Comparison of ENCODE assay signal across 8 mouse cellular contexts in genomic region chr7:4502421-4503090, GRCm38 (mm10). TPM values are rescaled to one million over a fixed set of nuclear protein-coding genes. Genes with fewer than 3 reads are reported as not detected.
DNase-seq lines count a peak whose midpoint lies in the region; ATAC-seq and TF ChIP-seq lines count a peak whose summit lies in the region.

No protein-coding gene starts in this region.

- no peaks in the 10 kb centered on the region for H3K36me3 ChIP-seq in lung, embryonic 14.5 days (ENCODE audit: insufficient read depth)
- H3K36me3 ChIP-seq in stomach, embryonic 16.5 days (ENCODE audit: control insufficient read depth, insufficient read depth, low read length), result no peaks in the 10 kb centered on the region

- H3K9ac ChIP-seq in lung, embryonic 14.5 days, result peak overlapping the region; percentile 92; the same call in 1 of the 2 replicates
- H3K9ac ChIP-seq in stomach, embryonic 16.5 days (ENCODE audit: low read length), result peak overlapping the region; percentile 96; the same call in 1 of the 2 replicates

- peak overlapping the region; percentile 87 for H3K4me3 ChIP-seq in lung, embryonic 14.5 days (ENCODE audit: low read depth, low read length)
- H3K4me3 ChIP-seq in stomach, embryonic 16.5 days (replicated peaks; ENCODE audit: low read length), result peak overlapping the region; percentile 72

- H3K4me1 ChIP-seq in lung, embryonic 14.5 days (ENCODE audit: insufficient read depth), result peaks cover 12% of the 10 kb centered on the region
- H3K4me1 ChIP-seq in stomach, embryonic 16.5 days (ENCODE audit: control insufficient read depth, insufficient read depth, low read length), result peaks cover 25% of the 10 kb centered on the region

- 13% methylated on average over 14 of the region's 14 CpGs for WGBS in lung, embryonic 14.5 days
- WGBS in stomach, embryonic 16.5 days, result 10% methylated on average over 14 of the region's 14 CpGs

- no peaks in the 10 kb centered on the region for H3K9me3 ChIP-seq in lung, embryonic 14.5 days (ENCODE audit: low read depth, low read length)
- H3K9me3 ChIP-seq in stomach, embryonic 16.5 days (replicated peaks; ENCODE audit: control insufficient read depth, low read length), result no peaks in the 10 kb centered on the region

- peak overlapping the region; percentile 80 for H3K4me2 ChIP-seq in lung, embryonic 14.5 days
- H3K4me2 ChIP-seq in stomach, embryonic 16.5 days (ENCODE audit: low read depth, low read length), result peak overlapping the region; percentile 62

- peak; percentile 32 to 34 for DNase-seq in gastrocnemius, adult 8-10 months (ENCODE audit: low spot score in 2 of 2)
- no peak for DNase-seq in gastrocnemius, postnatal 4 days (ENCODE audit: low spot score in 2 of 2)
- DNase-seq in CD4-positive helper T cell, adult 2 months (ENCODE audit: low read depth, low spot score), result peak; percentile 19
- peak; percentile 78 for DNase-seq in c-Kit-positive CD71-positive TER-119-positive erythroid progenitor cells, embryonic 14.5 days (ENCODE audit: low spot score)
- DNase-seq in frontal cortex, adult 2 months (ENCODE audit: extremely low spot score in 1 of 2, low spot score in 1 of 2), result peak; percentile 85 to 87
- peak; percentile 54 to 56 for DNase-seq in kidney, postnatal 25 days
- DNase-seq in lung, embryonic 14.5 days, result peak; percentile 73

- H3K27ac ChIP-seq in lung, embryonic 14.5 days (ENCODE audit: low read depth), result peak overlapping the region; percentile 91; the same call in 1 of the 2 replicates
- H3K27ac ChIP-seq in stomach, embryonic 16.5 days (ENCODE audit: low read length), result peak overlapping the region; percentile 93; the same call in 1 of the 2 replicates

- peak; percentile 3; the same call in 1 of the 2 replicates for ATAC-seq in lung, embryonic 14.5 days (ENCODE audit: insufficient read depth)
- no peak for ATAC-seq in stomach, embryonic 16.5 days (ENCODE audit: insufficient read depth, low FRiP score)

- no peak for TF ChIP-seq CTCF in lung, embryonic 14.5 days (IDR thresholded peaks at IDR 0.05; ENCODE audit: low read depth)

- H3K27me3 ChIP-seq in lung, embryonic 14.5 days (ENCODE audit: insufficient read depth, low read length), result no peaks in the 10 kb centered on the region
- no peaks in the 10 kb centered on the region for H3K27me3 ChIP-seq in stomach, embryonic 16.5 days (ENCODE audit: control insufficient read depth, insufficient read depth, low read length)

RNA-seq across cellular contexts. Expression of gene Ppp1r12c, which starts 1.1 kb away (rescaled TPM):
- 10 to 100 TPM; 11.6 to 17.2 (median 16.7) TPM for total RNA-seq in gastrocnemius, adult 8-10 months (2022)
- 10 to 100 TPM; 63.9 to 81.6 TPM for total RNA-seq in gastrocnemius, postnatal 4 days (2021)
- polyA plus RNA-seq in frontal cortex, adult 2 months (2012; rRNA removed), result 102 and 135 TPM in 2 replicates
- 54.3 TPM in 2 replicates for polyA plus RNA-seq in lung, embryonic 14.5 days (2014; fragmentation: Nextera tagmentation; extraction: Ambion mirVana)
- polyA plus RNA-seq in stomach, embryonic 16.5 days (2015; fragmentation: Nextera tagmentation; extraction: Ambion mirVana), result 20.3 and 22.3 TPM in 2 replicates

RNA-seq across cellular contexts. Expression of gene Tnnt1, which starts 13.6 kb away (rescaled TPM):
- total RNA-seq in gastrocnemius, adult 8-10 months (2022), result 100 to 1,000 TPM; 464 to 544 (median 482) TPM
- total RNA-seq in gastrocnemius, postnatal 4 days (2021), result 100 to 1,000 TPM; 466 to 479 TPM
- polyA plus RNA-seq in frontal cortex, adult 2 months (2012; rRNA removed), result 10.7 and 12.6 TPM in 2 replicates
- 6.3 and 15.4 TPM in 2 replicates for polyA plus RNA-seq in lung, embryonic 14.5 days (2014; fragmentation: Nextera tagmentation; extraction: Ambion mirVana)
- 26.7 and 111 TPM in 2 replicates for polyA plus RNA-seq in stomach, embryonic 16.5 days (2015; fragmentation: Nextera tagmentation; extraction: Ambion mirVana)

RNA-seq across cellular contexts. Expression of gene Tnni3, which starts 21.5 kb away (rescaled TPM):
- 1 to 10 TPM; 1.8 to 3.0 (median 2.3) TPM for total RNA-seq in gastrocnemius, adult 8-10 months (2022)
- 1 to 10 TPM; 1.7 to 3.0 TPM for total RNA-seq in gastrocnemius, postnatal 4 days (2021)
- 8.3 and 12.1 TPM in 2 replicates for polyA plus RNA-seq in frontal cortex, adult 2 months (2012; rRNA removed)
- 5.3 and 47.0 TPM in 2 replicates for polyA plus RNA-seq in lung, embryonic 14.5 days (2014; fragmentation: Nextera tagmentation; extraction: Ambion mirVana)
- 5.1 and 7.4 TPM in 2 replicates for polyA plus RNA-seq in stomach, embryonic 16.5 days (2015; fragmentation: Nextera tagmentation; extraction: Ambion mirVana)

RNA-seq across cellular contexts. Expression of gene Dnaaf3, which starts 29.7 kb away (rescaled TPM):
- total RNA-seq in gastrocnemius, adult 8-10 months (2022), result under 1 TPM in 1 of 4 experiments, not detected in 3; 0.13 TPM
- total RNA-seq in gastrocnemius, postnatal 4 days (2021), result under 1 TPM; 0.26 to 0.44 TPM
- polyA plus RNA-seq in frontal cortex, adult 2 months (2012; rRNA removed), result 1.4 and 1.6 TPM in 2 replicates
- polyA plus RNA-seq in lung, embryonic 14.5 days (2014; fragmentation: Nextera tagmentation; extraction: Ambion mirVana), result 0.87 and 1.2 TPM in 2 replicates
- 2.2 TPM in 2 replicates for polyA plus RNA-seq in stomach, embryonic 16.5 days (2015; fragmentation: Nextera tagmentation; extraction: Ambion mirVana)

RNA-seq across cellular contexts. Expression of gene Eps8l1, which starts 42.1 kb away (rescaled TPM):
- 1 to 10 TPM in 3 of 4 experiments, under 1 TPM in 1; 0.67 to 3.4 (median 2.3) TPM for total RNA-seq in gastrocnemius, adult 8-10 months (2022)
- 1 to 10 TPM; 2.4 to 5.1 TPM for total RNA-seq in gastrocnemius, postnatal 4 days (2021)
- 8.2 and 27.7 TPM in 2 replicates for polyA plus RNA-seq in frontal cortex, adult 2 months (2012; rRNA removed)
- polyA plus RNA-seq in lung, embryonic 14.5 days (2014; fragmentation: Nextera tagmentation; extraction: Ambion mirVana), result 9.5 and 13.6 TPM in 2 replicates
- polyA plus RNA-seq in stomach, embryonic 16.5 days (2015; fragmentation: Nextera tagmentation; extraction: Ambion mirVana), result 12.1 and 15.0 TPM in 2 replicates

Comparison
In these comparisons a context has a peak if more than half of its experiments do, and no peak if none do; other contexts are left out.
1. DNase-seq: peak in gastrocnemius, adult 8-10 months (2 of 2), CD4-positive helper T cell, adult 2 months (single experiment), c-Kit-positive CD71-positive TER-119-positive erythroid progenitor cells, embryonic 14.5 days (single experiment), frontal cortex, adult 2 months (2 of 2), kidney, postnatal 25 days (2 of 2) and lung, embryonic 14.5 days (single experiment); none in gastrocnemius, postnatal 4 days (0 of 2).